Comparison of ENCODE assay signal across 23 mouse cellular contexts in genomic region chr7:19829694-19830093, GRCm38 (mm10). TPM values are rescaled to one million over a fixed set of nuclear protein-coding genes. Genes with fewer than 3 reads are reported as not detected.
"Had no signal": no experiment of that assay in that cellular context is flagged by ENCODE, and none has a peak within 500 bp of the region (broad histone marks: within the 10 kb centered on the region; RNA-seq: fewer than 3 reads in every experiment).

No protein-coding gene starts in this region.

- H3K9me3 ChIP-seq: lung, embryonic 15.5 days; midbrain, embryonic 13.5 days; midbrain, embryonic 15.5 days; neural tube, embryonic 12.5 days had no signal

- H3K4me3 ChIP-seq: lung, embryonic 15.5 days; midbrain, embryonic 13.5 days; midbrain, embryonic 15.5 days; neural tube, embryonic 12.5 days had no signal

- DNase-seq: liver, postnatal 0 days; lung, adult 2 months; lung, postnatal 14 days; lung, postnatal 4 days; right cerebral cortex, postnatal 14 days; spleen, adult 18-20 months; thymus, adult 18-20 months; thymus, postnatal 14 days; thymus, postnatal 36 days had no signal

- ATAC-seq: liver, postnatal 0 days; lung, postnatal 0 days; midbrain, embryonic 13.5 days; midbrain, embryonic 15.5 days had no signal

- H3K27me3 ChIP-seq: lung, embryonic 15.5 days; megakaryocyte, embryonic 14.5 days; neural tube, embryonic 12.5 days had no signal

- H3K4me1 ChIP-seq: midbrain, embryonic 13.5 days; midbrain, embryonic 15.5 days; neural tube, embryonic 12.5 days had no signal

- H3K4me2 ChIP-seq: midbrain, embryonic 11.5 days; midbrain, embryonic 13.5 days; midbrain, embryonic 15.5 days; neural tube, embryonic 12.5 days had no signal

- H3K9ac ChIP-seq: liver, postnatal 0 days; lung, embryonic 15.5 days; midbrain, embryonic 13.5 days; midbrain, embryonic 15.5 days; neural tube, embryonic 12.5 days had no signal

- H3K36me3 ChIP-seq: lung, embryonic 15.5 days; midbrain, embryonic 13.5 days; midbrain, embryonic 15.5 days; neural tube, embryonic 12.5 days had no signal

- H3K27ac ChIP-seq: lung, embryonic 15.5 days; midbrain, embryonic 13.5 days; midbrain, embryonic 15.5 days; neural tube, embryonic 12.5 days had no signal

RNA-seq across cellular contexts. Expression of gene Gm19345, which starts 22.1 kb away (rescaled TPM):
- total RNA-seq: megakaryocyte progenitor cell, adult 5-6 weeks; monocyte, adult 5-6 weeks had no signal
- polyA plus RNA-seq: lung, embryonic 15.5 days; midbrain, embryonic 11.5 days; stomach, embryonic 14.5 days; thymus, postnatal 0 days had no signal

RNA-seq across cellular contexts. Expression of gene Ceacam16, which starts 31.4 kb away (rescaled TPM):
- total RNA-seq: megakaryocyte progenitor cell, adult 5-6 weeks; midbrain, postnatal 0 days; monocyte, adult 5-6 weeks had no signal
- polyA plus RNA-seq: liver, postnatal 0 days; lung, embryonic 15.5 days; midbrain, embryonic 11.5 days; neural tube, embryonic 12.5 days; stomach, embryonic 14.5 days; stomach, embryonic 16.5 days had no signal

RNA-seq across cellular contexts. Expression of gene Cblc, which starts 33.1 kb away (rescaled TPM):
- total RNA-seq: megakaryocyte progenitor cell, adult 5-6 weeks; monocyte, adult 5-6 weeks had no signal
- polyA plus RNA-seq: midbrain, embryonic 11.5 days had no signal

RNA-seq across cellular contexts. Expression of gene Ceacam19, which starts 58.1 kb away (rescaled TPM):
- total RNA-seq: megakaryocyte progenitor cell, adult 5-6 weeks had no signal
- polyA plus RNA-seq: liver, postnatal 0 days; lung, embryonic 15.5 days; midbrain, embryonic 11.5 days; midbrain, embryonic 13.5 days; midbrain, embryonic 15.5 days; midbrain, postnatal 0 days; neural tube, embryonic 12.5 days; neural tube, embryonic 14.5 days had no signal
